Mouse (Mus musculus) right cerebral cortex, adult 18-20 months (tissue): ENCODE results near the gene Elmo2.
A peak's percentile ranks its signal among the peaks of the same experiment; 100 is the strongest.

Source experiments
- DNase-seq: peaks from one replicate; pipeline ENCODE4 v3.0.0; 2022; ENCODE audit warnings: mixed read lengths

The Elmo2 gene

DNA sequence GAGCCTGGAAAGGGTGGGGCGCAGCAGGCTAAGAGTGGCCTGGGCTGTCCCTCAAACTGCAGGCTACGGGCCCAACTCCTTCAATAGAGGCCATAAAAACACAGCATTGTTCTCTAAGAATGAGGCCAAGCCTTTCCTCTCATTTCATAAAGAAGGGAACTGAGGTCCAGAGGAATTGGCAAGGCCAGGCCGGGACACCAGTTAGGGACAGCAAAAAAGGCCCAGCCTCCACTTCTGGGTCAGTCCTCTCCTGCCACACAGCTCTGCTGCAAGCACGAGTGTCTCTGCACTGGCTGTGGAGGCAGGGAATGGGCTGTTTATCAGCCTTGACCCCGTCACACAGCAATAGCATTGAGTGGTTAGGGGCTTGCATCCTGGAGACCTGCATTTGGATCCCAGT, 2.8 kb downstream of the Elmo2 start:
- peak; percentile 52 for DNase-seq

DNA sequence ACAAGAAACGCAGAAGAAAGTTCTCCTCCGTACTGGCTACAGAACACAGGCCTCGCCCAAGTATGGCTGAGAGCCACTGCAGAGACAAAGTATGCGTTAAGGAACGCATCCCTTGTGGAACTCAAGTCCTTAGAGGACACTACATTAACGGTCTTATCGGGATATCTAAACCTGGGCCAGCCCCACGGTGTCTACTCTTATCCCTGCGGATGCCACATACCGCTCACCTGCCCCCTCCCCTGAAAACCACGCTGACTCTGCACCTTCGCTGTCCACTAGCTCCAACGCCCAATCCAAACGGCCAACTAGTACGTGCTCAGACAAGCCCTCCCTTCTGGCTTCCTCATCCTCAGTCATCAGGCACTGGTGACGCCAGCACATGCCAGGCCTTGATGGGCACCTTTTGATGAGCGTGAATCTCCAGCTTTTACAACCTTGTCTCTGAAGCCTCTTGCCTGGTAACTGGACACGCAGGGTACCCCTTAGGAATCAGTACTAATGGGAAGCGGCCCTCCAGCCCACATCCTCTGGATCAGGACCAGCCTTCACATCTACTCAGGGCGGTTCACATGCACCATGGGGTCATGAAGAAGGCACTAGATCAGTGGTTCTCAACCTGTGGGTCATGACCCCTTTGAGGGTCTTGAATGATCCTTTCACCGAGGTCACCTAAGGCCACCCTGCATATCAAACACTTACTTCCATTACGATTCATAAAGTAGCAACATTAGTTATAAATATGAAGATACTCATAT, 4.1 kb downstream of the Elmo2 start:
- DNase-seq = no peak

DNA sequence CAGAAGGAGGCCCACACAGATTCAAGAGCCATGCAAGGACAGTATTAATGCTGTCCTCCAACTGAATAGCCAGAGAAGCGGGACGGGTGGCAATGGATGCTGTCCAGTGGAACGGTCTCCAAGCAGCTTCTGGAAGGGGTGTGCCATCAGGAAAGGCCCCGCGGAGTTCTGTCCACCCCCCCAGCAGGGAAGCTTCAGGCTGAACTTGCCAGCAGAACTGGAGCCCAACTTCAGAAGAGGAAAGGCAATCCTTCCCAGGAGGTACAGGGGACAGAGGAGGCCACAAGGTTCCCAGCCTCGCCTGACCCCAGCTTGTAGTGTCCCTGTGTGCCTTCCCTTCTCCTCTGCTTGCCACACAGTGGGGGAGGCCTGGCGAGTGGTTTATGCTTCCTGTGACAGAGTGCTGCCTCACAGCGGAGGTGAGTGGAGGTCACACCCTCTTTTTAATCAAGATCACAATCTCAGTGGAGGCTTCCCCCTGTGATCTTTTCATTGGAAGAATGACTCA, 4.8 kb downstream of the Elmo2 start:
- DNase-seq = peak; percentile 43

DNA sequence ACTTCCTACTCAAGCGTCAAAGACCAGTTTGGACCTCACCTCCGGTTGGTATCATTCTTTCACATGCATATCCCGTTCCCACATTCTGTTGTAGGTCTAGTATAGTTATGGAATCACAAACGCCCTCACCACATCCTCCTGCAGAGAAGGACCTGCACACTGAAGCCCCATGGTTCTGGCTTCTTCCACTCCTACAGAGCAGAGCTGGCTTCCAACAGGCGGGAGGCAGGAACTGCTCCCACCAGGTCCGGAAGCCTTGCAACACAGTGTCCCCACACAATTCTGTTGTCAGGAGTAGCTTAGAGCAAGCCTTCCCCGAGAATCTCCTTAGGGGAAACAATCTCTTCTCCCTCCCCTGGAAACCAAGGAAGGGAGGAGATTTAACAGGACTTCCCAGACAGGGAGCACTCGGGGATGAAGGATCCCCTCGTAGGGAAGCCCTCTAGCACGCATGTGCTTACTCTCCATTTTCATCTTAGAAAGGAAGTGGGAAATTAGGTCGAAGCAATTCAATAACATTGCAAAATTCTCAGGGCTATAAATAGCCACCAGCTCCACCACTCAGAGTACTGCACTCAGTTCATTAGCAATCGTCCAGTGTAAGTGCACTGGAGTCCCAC, 5.6 kb downstream of the Elmo2 start:
- DNase-seq = peak; percentile 80

DNA sequence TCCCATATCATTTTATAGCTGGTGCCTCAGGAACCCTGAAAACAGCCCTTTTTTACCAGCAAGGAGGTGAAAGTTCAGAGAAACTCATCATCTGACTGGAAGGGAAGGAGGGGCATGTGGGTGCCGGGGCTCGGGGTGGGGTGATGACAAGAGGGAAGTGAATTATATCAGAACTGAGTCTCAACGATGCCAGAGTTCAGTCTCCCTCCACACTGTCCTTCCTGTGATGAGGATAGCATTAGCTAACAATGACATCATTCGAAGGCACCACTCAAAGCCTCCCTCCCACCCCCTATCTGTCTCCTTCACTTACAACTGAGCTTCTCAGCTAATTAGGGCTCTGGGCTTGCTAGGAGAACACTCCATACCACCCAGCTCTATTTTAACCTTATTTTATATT, 6.8 kb downstream of the Elmo2 start:
- no peak for DNase-seq

DNA sequence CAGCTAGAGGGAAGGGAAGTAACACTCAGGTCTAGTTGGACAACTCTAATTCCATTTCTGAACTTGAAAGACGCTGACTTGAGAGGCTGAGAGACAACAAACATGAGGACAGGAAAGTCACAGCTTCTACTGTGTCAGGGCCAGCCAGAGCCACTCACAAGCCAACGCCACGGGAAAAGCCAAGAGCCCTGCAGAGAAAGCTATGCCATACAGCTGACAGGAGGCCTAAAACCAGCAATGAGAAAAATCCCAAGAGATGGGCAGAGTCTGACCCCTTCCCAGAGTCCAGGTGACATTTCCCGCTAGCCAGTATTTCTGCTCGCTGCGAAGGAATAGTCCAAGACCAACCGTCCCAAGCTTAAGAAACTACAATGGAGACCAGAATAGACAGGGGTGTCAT, 7.3 kb downstream of the Elmo2 start:
- DNase-seq = no peak

DNA sequence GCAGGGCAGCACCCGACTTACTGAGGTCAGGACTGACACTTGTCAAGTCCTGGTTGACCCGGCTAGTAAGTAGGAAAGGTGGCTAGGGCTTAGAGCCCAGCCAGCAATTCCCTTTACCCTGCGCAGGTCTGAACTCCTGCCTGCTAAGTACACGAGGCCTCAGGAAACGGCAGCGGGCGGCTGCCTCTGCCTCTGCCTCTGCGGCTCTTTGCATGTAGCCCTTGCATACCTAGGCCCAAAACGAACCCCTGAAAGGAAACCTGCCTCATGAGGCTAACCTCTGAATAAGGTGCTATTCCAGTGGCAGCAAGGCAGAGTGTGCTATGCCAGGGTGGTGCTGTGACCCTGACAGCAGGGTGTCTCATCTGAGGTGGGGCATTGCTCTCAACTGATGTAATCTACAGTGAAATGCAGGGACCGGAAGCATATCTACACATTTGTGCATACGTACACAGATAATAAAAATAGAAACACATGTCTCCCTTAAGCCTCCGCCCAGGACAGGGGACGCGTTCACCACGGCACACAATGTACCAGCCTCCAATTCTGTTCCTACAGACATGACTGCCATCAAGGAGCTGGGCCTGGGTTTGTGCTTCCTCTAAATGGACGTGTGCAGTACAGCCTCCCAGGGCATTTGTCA, 8.5 kb downstream of the Elmo2 start:
- DNase-seq = no peak

DNA sequence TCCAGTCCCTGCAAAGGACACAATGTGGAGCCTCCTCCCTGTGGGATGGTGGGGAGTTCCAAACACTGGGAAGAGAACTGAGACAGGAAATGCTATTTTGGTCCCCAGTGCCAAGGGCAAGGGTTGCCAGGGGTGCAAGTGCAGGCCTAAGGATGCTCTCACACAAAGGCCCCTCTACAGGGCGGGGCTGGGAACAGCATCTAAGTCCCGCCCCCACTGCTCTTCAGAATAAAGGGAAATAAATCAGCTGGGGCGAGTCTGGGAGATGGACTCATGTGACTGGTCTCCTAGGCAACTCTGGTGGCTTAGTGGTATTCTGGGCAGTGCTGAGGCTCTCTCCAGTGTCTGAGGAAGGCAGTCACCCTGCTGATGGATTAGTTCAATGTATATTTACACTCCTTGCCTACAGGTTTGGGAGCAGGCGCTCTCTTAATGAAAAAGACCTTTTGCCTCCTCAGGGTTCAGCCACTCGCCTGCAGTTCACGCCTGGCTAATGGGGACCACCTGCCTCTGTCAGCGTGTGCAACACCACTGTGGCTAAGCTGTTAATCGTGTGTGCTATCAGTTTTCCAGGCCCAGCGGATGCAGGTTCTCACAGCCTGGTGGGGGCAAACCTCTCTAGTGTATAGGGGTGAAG, 9.3 kb downstream of the Elmo2 start:
- DNase-seq = peak; percentile 87

DNA sequence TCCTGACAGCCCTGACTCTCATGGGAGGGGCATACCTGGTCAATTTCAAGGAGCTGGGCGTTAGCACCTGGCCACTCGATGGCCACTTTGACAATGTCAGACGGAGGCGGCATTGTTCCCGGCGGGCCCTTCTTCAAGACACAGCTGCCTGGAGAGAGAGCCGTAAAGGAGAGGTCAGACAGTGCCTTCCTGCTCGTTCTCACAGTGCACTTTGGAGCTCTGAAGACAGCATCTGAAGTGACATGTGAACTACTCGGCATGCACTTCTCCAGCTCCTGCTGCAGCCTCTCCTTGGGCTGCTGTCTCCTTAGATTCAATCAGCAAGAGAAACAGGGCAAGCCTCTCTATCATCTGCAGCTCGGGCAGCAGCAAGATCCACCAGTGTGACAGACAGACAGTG, 10.1 kb downstream of the Elmo2 start:
- DNase-seq = no peak

DNA sequence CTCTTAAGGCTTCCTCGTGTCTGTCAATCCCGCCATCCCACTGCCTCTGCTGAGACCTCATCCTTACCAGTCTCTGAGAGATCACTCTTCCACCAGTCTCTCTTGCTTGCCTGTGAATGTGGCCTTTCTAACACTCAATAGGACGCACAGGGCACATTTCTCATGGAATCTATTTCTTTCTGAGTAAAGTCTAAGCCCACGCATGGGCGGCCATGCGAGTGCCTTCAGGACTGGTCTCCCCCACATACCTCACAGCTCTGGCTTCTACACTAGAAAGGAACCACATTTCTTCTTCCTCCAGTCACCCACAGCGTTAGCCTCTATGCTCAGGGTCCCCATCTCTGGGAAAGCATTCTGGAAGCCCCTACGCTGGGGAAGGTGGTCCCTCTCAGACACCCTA, 12.1 kb downstream of the Elmo2 start:
- DNase-seq = no peak

DNA sequence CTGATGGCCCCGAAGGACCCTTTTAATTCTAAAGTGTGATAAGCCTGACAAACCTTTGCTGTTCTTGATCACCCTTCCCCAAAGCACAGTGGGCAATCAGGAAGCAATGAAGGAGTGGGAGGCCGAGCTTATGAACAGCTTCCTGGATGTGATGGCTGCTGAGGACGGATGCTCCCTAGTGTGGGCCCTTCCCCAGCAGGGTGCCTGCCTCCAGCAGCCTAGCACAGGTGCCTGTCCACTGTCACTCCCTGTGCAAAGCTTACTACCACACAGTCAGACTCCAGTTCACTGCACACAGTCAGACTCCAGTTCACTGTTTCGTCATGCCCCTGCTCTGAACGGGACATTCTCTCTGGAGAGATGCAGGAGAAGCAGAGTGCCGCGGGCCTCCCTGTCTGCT, 13.9 kb downstream of the Elmo2 start:
- no peak for DNase-seq

DNA sequence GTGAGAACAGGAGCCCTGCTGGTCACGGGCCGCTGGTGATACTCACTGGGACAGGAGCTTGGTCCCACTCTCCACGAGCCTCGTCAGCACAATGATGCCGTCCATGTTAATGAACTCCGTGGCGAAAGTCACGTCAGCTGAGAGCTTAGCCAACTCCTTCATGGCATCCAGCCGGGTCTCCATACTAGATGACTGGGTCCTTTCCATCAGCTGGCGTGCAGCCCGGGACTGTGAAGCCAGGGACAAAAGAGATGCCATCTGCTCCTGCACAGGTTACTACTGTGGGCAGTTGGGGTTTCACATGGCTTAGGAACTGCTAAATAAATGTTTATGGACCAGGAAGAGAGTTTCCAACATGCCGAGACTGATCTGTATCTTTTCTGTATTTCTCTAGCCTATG, 14.7 kb downstream of the Elmo2 start:
- DNase-seq = no peak

DNA sequence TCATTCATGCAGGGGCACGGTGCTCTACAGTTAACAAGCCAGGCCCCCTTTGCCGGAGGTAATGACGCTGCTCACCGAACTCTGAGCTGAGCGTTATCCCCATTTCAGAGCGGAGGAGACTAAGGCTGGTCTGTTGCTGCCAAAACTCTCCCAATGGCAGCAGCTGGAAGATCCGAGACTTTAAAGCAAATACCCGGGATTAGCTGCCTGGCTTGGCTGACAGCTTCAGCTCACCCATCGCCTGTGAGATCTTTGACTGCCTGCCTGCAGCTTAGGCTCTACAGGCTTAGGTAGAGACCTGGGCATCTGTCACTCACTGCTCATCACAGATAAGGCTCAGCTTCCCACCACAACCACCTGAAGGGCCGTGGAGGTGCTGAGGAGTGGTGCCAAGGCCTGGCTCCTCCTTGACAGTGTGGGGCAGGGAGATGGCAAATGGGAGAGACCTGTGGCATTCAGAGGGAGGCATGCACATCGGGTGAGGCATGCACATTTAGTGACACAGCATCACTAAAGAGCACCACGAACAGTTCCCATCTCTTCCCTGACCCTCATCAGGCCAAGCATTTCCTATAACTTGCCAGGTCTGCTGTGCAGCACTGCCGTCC, 15.4 kb downstream of the Elmo2 start:
- no peak for DNase-seq

DNA sequence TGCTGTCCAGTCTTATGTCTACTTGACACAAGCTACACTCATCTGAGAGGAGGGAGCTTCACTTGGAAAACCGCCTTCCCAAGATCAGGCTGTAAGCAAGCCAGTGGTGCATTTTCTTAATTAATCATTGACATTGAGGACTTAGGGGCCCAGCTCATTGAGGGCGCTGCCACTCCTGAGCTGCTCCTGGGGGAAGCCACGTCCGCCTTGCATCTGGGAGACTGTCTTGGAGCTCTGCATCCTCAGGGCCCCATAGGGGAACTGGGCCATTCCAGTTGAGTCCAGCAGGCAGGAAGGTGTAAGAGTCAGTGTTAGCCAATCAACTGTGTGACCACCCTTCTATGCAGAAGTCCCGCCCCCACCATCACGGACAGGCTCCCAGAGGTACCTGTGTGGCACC, 18.5 kb downstream of the Elmo2 start:
- DNase-seq = no peak

DNA sequence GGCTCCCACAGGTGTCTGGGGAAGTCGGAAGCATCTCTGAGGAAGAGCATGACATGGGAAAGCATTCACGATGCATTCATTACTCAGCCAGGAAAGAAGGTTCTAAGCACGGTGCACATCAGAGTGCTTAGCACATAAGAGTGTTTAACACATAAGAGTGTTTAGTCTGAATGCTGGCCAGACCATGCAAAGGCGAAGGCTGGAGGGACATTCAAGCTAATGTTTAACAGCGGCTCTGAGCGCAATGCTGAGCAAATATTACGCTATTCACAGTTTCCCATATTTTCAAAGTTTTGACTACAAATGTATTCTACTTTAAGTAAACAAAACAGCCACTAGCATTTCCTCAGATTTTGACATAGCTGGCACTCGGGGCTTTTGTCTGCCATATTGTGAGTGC, 20.8 kb downstream of the Elmo2 start:
- DNase-seq = no peak

DNA sequence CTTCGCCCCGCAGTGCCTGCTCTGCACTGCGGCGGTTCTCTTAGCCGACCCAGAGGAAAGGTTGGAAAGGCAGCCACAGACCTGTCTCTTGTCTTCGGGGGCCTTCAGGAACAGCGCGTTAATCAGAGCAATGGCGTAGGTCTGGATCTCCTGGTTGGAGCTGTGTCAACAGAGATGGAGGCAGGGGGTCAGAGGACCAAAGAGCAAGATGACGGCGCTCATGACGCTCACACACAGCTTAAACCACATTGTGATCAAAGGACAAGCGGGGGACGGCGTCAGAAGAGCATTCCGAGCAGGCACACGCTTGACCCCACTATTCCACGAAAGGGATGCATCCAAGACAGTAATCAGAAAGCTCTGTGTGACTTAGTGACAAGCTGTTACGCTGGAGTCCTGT, 21.5 kb downstream of the Elmo2 start:
- DNase-seq = no peak

DNA sequence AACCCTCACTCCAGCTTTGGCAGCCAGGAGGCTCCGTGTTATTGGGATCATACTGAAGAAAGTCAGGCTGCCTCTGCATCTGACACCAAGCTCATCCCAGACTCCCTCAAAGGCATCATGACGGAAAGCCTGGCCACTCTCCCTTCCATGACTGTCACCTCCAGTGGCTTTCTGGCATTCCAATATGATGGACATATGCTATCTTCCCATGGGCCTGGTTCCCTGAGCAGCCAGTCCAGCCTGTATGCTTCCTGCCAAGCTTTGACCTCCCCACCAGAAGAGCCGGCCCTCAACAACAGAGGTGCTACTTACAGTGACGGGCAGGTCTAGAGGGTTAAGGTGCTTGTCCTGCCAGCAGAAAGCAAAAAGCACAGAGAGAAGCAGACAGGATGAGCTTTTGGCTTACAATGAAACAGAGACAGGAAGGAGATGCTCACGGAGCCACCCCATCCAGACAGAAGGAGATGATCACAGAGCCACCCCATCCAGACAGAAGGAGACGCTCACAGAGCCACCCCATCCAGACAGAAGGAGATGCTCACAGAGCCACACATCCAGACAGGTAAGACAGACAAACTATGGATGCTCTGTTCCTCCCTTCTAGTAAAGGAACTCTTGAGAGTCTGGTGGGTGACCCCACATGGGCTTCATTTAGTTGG, 22.8 kb downstream of the Elmo2 start:
- DNase-seq = no peak

DNA sequence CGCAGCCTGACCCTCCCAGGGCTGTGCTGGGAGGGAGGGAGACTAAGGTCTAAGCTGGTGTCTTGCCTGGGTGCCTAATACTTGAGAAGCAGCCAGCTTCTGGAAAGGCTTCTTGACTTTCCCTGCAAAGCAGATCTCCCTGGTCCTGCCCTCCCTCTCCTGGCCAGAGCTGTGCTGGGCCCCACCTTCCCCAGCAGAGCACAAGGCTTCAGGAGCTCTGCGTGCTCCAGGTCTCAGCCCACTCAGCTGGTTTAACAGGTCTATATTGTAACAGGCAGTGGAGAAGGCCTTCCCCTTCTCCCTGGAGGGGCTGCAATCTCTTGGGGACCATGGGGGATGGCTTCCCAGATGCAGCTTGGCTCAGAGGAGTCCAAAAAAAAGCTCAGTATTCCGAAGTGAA, 24.9 kb downstream of the Elmo2 start:
- DNase-seq = no peak

DNA sequence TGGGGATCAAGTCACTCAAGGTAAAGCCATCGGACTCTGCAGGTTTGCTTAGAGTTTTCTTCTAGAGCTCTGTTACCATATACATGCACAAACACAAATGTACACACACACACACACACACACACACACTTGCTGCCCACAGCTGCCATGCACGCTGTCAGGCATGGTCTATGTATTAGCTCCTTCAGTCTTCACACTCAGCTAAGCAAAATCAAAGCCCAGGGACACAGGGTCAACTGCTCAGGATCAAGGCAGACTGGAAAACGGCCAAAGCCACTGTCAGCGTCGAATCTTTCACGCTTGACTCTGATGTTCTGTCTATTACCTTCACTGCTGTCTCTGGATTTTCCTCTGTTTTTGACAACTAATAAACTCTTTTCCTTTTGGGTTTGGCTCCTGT, 25.4 kb downstream of the Elmo2 start:
- DNase-seq = no peak

DNA sequence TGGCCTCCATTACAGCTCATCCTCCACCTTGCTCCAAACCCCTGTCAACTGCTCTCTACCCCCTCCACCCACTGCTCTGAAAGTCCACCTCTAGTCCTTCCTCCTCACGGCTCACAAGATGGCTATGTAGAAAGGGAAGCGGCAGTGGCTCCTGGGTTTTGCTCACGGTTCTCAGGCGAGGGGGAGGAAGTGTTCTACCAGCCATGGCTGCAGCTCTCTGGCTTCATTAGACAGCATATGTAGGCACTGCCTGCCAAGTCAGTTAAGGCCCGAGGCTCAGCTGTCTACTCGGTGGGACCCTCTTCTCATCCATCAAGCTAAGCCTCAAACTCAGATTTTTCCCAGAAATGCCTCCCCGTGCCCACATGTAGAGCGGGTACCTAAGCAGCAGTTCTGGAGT, 25.9 kb downstream of the Elmo2 start:
- no peak for DNase-seq

DNA sequence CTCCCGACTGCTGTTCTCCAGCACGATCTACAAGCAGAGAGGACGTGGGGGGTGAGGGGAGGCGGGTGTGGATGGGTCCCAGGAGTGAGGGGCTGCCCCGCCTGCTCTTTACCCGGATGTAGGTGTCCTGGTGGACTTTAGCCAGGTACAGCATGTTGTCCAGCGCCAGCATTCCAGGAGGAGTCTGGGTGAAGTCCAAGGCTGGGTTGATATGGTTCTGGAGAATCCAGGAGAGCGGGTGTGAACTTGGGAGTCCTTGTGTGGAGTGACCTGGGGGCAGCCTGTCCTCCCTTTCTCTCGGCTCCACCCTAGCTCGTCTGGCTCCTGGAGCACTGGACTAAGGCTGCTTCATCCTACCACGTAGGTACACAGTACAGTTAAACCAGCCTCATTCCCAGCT, 28.9 kb downstream of the Elmo2 start:
- no peak for DNase-seq

DNA sequence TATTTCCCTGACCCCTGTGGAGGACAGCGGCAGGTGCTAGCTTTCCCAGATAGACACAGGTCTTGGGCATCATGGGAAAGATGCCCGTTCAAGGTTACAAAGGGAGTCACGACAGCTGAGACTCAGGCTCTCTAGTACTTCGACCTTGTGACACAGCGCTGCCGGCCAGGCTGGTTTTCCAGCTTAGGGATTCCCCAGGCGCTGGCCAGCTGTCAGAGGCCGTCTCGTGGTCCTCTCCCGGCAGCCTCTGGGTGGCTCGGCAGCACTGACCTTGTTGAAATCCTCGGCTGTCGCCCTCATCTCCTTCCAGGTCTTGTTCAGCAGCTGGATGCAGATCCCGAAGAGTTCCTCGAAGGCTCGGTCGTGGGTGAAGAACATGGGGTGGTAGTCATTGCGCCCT, 29.7 kb downstream of the Elmo2 start:
- no peak for DNase-seq
